Mouse (Mus musculus) cerebellum, postnatal 36 days (tissue): ENCODE measurements at regions not wholly inside any gene's neighbourhood (a gene's known extent, or its start where the extent isn't known, plus 50 kb on each side); places are given as distances from the start of the nearest gene placed in this dataset.

ENCODE experiments used
- DNase-seq, 2 experiments: peaks; one replicate each; pipeline ENCODE4 v3.0.0; 2021 to 2022; ENCODE audit warnings: mixed read lengths in 2 of 2

DNA sequence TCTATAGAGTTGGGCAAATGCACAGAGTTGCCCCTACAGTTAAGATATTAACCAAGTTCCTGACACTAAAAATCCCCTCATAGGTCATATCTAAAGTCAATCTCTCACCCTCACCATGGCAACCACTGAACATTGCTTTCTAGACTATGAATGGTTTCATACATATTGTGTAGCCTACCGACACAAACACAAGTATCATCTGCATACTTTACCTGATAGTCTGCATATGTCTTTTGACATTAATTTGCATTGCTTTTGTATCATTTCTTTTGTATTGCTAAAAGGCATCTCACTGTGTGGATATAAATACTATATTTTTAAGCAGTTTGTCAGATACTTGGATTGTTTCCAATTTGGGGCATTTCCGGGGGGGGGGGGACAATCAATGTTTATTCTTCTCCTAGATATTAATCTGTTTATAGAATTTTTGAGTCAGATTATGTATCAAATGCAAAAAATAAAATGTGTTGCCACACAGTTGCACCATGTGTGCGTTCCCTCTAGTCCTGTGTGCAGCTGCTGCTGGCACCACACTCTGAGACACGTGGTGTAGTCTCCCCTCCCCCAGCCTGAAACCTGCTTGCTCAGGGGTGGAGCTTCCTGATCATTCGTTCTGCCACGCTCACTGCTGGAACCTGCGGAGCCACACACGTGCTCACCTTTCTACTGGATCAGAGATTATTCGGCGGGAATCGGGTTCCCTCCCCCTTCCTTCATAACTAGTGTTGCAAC is 94.7 kb upstream of the Mapk10 start:
- no peak for DNase-seq

DNA sequence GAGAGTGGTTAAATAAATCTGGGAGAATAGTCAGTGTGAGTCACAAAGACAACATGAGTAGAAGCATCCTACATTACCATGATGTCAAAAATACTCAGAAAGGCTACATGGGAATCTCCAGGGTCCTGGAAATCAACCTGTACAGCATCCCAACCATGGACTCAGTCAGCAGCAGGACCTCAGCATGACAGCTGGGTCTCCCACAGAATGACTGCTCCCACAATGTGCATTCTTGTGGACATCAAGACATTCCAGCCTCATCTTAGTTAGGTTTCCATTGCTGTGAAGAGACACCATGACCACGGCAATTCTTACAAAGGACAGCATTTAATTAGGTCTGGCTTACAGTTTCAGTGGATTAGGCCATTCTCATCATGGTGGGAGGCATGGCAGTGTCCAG is 93.8 kb upstream of the Mapk10 start:
- DNase-seq: no peak

DNA sequence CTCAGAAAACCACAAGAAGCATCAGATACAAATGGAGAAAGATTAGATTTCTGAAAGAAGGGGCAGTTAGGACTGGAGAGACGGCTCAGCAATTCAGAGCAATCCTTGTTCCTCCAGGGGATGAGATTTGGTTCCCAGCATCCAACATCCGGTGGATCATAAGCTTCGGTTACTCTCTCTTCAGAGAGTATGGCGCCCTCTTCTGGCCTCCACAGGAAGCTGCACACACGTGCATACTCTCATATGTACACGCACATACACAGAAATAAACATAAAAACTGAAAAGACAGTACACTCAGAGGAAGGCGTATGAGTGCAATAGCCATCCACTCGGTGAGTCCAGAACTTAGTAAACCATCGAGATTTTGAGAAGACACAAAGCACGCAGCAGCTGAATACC is 91.6 kb upstream of the Mapk10 start:
- no peak for DNase-seq

- DNase-seq: no peak
Observed at GRCm38 (mm10) chr5:103301303-103301702, 90.2 kb upstream of the Mapk10 start.

GRCm38 (mm10) chr5:103293953-103294352 is 82.8 kb upstream of the Mapk10 start:
- DNase-seq: no peak

DNA sequence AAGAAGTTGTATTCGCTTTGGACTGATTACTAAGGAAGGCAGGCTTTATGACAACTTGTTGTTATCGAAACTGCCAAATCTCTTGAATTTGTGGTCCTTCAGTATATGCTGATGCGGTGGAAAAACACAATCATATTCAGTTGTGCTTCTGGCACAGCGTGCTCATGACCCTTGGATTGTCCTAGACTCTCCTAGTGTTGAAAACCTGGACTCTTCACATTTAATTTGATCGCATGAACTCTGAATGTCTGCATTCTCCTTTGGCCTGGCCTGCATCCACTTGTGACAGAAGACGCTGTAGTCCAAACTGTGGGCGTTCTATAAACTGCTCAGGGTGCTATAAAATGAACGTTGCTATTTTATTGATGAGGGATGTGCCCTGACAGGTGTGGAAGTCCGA is 80.6 kb upstream of the Mapk10 start:
- DNase-seq: no peak

DNA sequence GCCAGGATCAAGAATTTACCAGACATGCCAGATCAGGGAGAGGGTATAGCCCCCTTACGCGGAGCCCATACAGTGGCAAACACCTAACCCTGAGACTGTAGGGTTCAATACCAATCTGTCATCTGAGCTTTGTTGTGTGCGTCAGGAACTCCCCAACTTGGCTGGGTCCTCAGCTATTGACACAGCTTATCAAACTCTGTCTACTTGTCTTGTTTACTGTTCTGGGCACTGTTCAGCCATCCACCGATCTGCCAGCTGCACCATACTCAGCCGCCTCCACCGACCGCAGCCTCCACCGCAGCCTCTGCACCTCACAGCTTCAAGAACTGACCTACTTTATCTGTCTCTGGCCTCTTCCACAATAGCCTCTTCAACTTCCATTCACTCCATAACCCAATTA is 80.1 kb upstream of the Mapk10 start:
- DNase-seq: no peak

DNA sequence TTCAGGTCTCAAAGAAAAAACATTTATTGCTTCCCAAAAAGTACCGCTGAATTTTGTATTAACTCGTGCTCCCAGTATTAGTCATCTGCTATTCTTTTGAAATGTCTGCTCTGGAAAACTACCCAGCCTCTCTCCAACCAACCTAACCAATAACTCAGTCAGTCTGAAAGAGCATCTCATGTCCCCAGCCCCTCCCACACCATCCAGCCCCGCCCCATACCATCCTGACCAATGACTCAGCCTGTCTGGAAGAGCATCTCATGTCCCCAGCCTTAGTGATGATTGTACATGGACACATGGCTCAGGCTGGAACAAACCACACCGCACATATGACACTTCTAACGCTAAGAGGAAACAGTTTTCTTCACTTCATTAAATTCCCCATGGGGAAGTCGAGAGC is 58.1 kb upstream of the Mapk10 start:
- DNase-seq: no peak

DNA sequence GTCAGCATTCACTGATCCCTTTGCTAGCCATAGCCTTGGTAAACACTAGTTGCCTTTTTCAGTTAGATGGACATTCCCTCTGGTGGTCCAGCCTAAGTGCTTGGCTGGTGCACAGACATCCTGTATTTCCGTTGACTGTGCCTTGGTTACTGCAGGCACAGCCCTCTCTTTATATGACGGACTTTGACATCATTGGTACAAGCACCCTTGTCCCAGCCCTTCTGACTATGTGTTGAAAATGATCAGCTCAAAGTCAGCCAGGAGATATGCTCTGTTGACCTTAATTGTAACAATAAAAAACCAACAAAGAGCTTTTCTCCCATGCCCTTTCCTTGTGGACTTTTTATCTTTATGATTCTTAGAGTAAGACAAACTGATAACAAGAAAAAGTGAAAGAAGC is 53.8 kb upstream of the Mapk10 start:
- no peak for DNase-seq

- DNase-seq: peak in 1 of 2 experiments; percentile 7
Observed at GRCm38 (mm10) chr5:103261406-103261805, 50.3 kb upstream of the Mapk10 start.
